Mouse (Mus musculus) ES-E14 (cell line): ENCODE measurements around the gene Nmt2. TPM values are rescaled to one million over a fixed set of nuclear protein-coding genes. Genes with fewer than 3 reads are reported as not detected.
A peak's percentile ranks its signal among the peaks of the same experiment; 100 is the strongest.

Experiments used
- DNase-seq: peaks from one replicate; pipeline ENCODE4 v3.0.0-alpha.2; 2013; ENCODE audit warnings: low read depth, low spot score
- H3K27ac ChIP-seq: 2 replicates; pipeline ENCODE4 v1.5.1; 2012; ENCODE audit warnings: low read depth, mild to moderate bottlenecking, low read length, moderate library complexity, mixed read lengths; ENCODE audit not compliant: poor library complexity, insufficient read depth, severe bottlenecking
- H3K36me3 ChIP-seq: 2 replicates; pipeline ENCODE4 v1.6.1; 2012; ENCODE audit warnings: mild to moderate bottlenecking, low read length, moderate library complexity, mixed read lengths; ENCODE audit not compliant: control insufficient read depth, poor library complexity, insufficient read depth, severe bottlenecking
- H3K4me1 ChIP-seq, 2 experiments: fragments of 150-350 bp in 1 of 2; sonication (generic) in 1 of 2; 2 replicates each; pipeline ENCODE4 v1.6.1; 2012; ENCODE audit warnings: low read length in 2 of 2, mild to moderate bottlenecking in 1 of 2, mixed read lengths in 1 of 2; ENCODE audit not compliant: control insufficient read depth in 2 of 2, insufficient read depth in 2 of 2, poor library complexity in 1 of 2
- H3K4me3 ChIP-seq, 2 experiments: fragments of 150-350 bp in 1 of 2; sonication (generic) in 1 of 2; 2 replicates each; pipeline ENCODE4 v1.5.1; 2012; ENCODE audit warnings: low read length in 2 of 2, low read depth in 1 of 2, mild to moderate bottlenecking in 1 of 2, mixed read lengths in 1 of 2; ENCODE audit not compliant: insufficient read depth in 1 of 2, poor library complexity in 1 of 2, severe bottlenecking in 1 of 2
- H3K9ac ChIP-seq: 2 replicates; pipeline ENCODE4 v1.6.1; 2012; ENCODE audit warnings: low read depth, mild to moderate bottlenecking, low read length, mixed read lengths; ENCODE audit not compliant: poor library complexity, insufficient read depth, severe bottlenecking
- H3K9me3 ChIP-seq: fragments of 150-350 bp; sonication (generic); 2 replicates; pipeline ENCODE4 v1.6.1; 2012; ENCODE audit warnings: low read depth, mild to moderate bottlenecking, low read length; ENCODE audit not compliant: control insufficient read depth, insufficient read depth
- CHD2 ChIP-seq: IDR thresholded peaks from 2 replicates; pipeline ENCODE4 v1.6.1; 2014; ENCODE audit warnings: mild to moderate bottlenecking, low read depth, low read length, inconsistent platforms
- HCFC1 ChIP-seq: IDR thresholded peaks from 2 replicates; pipeline ENCODE4 v1.6.1; 2012; ENCODE audit warnings: low read length, inconsistent platforms, borderline replicate concordance; ENCODE audit not compliant: insufficient read depth
- MAFK ChIP-seq: IDR thresholded peaks from 2 replicates; pipeline ENCODE4 v1.6.1; 2014; ENCODE audit warnings: mild to moderate bottlenecking, low read depth, low read length, inconsistent platforms; ENCODE audit not compliant: insufficient read depth
- ZC3H11A ChIP-seq: IDR thresholded peaks from 2 replicates; pipeline ENCODE4 v1.6.1; 2012; ENCODE audit warnings: low read depth, mild to moderate bottlenecking, inconsistent platforms, low read length, borderline replicate concordance
- ZNF384 ChIP-seq: IDR thresholded peaks from 2 replicates; pipeline ENCODE4 v1.6.1; 2012; ENCODE audit warnings: low read depth, low read length, inconsistent platforms
- in situ Hi-C, 2 experiments: fragments of 600-800 bp; cut with MboI; formaldehyde crosslinking; loops; one replicate each; pipeline ENCODE4 v1.15.1; 2025; ENCODE audit warnings: low sequenced_read_pairs in 2 of 2, inconsistent platforms in 1 of 2; ENCODE audit not compliant: unreplicated experiment in 2 of 2
- total RNA-seq: library from RNA; depleted of rRNA; stranded (reverse); fragments of 300-350 nt; gene quantifications from 2 replicates; pipeline ENCODE4 v1.2.3, GENCODE M21; 2012

The Nmt2 gene
- total RNA-seq, 1 experiment, result 34.1 TPM

DNA sequence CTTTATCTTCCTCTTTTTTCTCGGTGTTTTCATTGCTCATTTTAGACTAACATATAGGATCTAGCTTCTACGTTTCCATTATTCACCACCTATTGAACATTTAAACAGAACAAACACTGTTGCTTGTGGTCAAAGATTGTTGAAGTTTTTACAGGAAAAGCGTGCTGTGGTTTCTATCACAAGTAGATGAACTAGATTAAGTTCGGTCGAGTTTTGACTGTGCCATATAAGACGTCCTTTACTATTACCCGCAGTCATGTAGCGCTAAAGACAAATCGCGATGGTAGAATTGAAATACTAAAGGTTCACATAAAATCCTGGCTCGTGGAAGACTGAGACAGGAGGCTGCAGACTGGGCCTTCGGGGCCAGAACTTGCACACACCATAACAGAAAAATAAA is 49.7 kb downstream of the Nmt2 start:
- H3K4me1 ChIP-seq, result peaks cover 0 to 4% of the 10 kb centered on the region in 2 experiments; a peak in 2 of 4 replicates
- no peaks in the 10 kb centered on the region for H3K9me3 ChIP-seq
- H3K9ac ChIP-seq, result no peak overlapping the region
- H3K36me3 ChIP-seq, result peaks cover 10% of the 10 kb centered on the region
- H3K27ac ChIP-seq, result no peak overlapping the region
- H3K4me3 ChIP-seq, result no peak overlapping the region
- DNase-seq, result no peak
- in situ Hi-C loops, result no loop called here
- no peak for TF ChIP-seq HCFC1
- no peak for TF ChIP-seq CHD2
- TF ChIP-seq ZNF384, result no peak
- TF ChIP-seq MAFK, result no peak
- TF ChIP-seq ZC3H11A, result no peak

GRCm38 (mm10) chr2:3335611-3336301 is 51.7 kb downstream of the Nmt2 start, which contains the start of gene Acbd7:
Gene Acbd7 (plus strand): TSS chr2:3336168.
- TF ChIP-seq MAFK, result no peak
- TF ChIP-seq CHD2, result no peak
- no peak for TF ChIP-seq ZNF384
- no peak for TF ChIP-seq ZC3H11A
- peak; percentile 74 for DNase-seq
- H3K36me3 ChIP-seq, result 0 out of 2 replicates have a peak, but pooled peaks cover 2% of the 10 kb centered on the region
- H3K27ac ChIP-seq, result no peak within 1 kb of the TSS
- peaks cover 0 to 6% of the 10 kb centered on the region in 2 experiments; a peak in 2 of 4 replicates for H3K4me1 ChIP-seq
- no peaks in the 10 kb centered on the region for H3K9me3 ChIP-seq
- peak within 1 kb of the TSS; percentile 76 for H3K9ac ChIP-seq
- peak within 1 kb of the TSS; percentile 54 to 70 for H3K4me3 ChIP-seq
- in situ Hi-C loops, result no loop called here

DNA sequence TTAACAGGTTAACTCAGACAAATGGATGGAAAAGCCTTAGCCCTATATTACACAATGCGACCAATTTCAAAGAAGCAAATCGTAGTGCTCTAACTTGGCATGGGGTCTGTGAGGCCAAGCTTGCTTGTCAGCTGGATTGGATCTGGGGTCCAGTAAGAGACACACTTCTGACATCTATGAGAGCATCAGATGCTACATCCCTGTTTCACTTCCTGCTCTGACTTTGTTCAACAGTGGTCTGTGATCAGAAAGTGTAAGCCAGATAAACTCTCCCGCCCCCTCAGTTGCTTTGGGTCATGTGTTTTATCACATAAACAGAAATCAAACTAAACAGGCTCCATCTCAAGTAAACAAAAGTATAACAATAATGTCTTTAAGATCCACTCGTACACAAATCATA is 64.4 kb downstream of the Nmt2 start:
- Histone ChIP-seq H3K9ac (no peak overlapping the region), H3K27ac (no peak overlapping the region), H3K4me1 (no peaks in the 10 kb centered on the region), H3K36me3 (no peaks in the 10 kb centered on the region), H3K9me3 (no peaks in the 10 kb centered on the region), H3K4me3 (no peak overlapping the region)
- TF ChIP-seq ZNF384 (no peak), ZC3H11A (no peak), MAFK (no peak), CHD2 (no peak), HCFC1 (no peak)
- in situ Hi-C loops, result no loop called here
- no peak for DNase-seq

- TF ChIP-seq HCFC1, result no peak
- TF ChIP-seq MAFK, result no peak
- no peak for TF ChIP-seq ZNF384
- no peak for TF ChIP-seq CHD2
- TF ChIP-seq ZC3H11A, result peak; percentile 77; the same call in 1 of the 2 replicates
- no peak overlapping the region for H3K9ac ChIP-seq
- H3K4me3 ChIP-seq, result no peak overlapping the region
- no peak for DNase-seq
- H3K27ac ChIP-seq, result no peak overlapping the region
- H3K36me3 ChIP-seq, result no peaks in the 10 kb centered on the region
- H3K4me1 ChIP-seq, result no peaks in the 10 kb centered on the region
- in situ Hi-C loops, result no loop called here
- no peaks in the 10 kb centered on the region for H3K9me3 ChIP-seq
These were observed 64.9 kb downstream of the Nmt2 start for GRCm38 (mm10) chr2:3348919-3349318.

DNA sequence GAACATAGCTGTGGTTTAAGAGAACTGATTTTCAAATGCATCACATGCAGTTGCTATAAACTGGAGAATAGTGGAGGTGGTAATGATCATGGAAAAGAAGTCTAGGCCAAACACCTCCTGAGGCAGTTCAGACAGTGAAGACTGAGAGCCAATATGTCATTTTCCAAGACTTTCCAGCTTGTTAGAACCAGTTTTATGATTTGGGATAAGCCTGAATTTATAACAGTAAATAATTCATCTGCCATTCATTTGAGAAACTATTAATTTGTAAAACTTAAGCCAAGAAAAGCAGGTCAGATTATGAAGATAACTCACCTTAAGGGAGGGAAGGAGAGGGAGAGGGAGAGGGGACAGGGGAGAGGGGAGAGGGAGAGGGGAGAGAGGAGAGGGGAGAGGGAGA is 69.1 kb downstream of the Nmt2 start:
- no peak for DNase-seq
- Histone ChIP-seq H3K4me3 (no peak overlapping the region), H3K36me3 (no peaks in the 10 kb centered on the region), H3K9me3 (no peaks in the 10 kb centered on the region), H3K27ac (no peak overlapping the region), H3K9ac (no peak overlapping the region), H3K4me1 (no peaks in the 10 kb centered on the region)
- in situ Hi-C loops, result no loop called here
- TF ChIP-seq MAFK (no peak), HCFC1 (no peak), ZC3H11A (no peak), ZNF384 (no peak), CHD2 (no peak)
